Mouse (Mus musculus) small intestine, adult 2 months (tissue): ENCODE measurements at regions not wholly inside any gene's neighbourhood (a gene's known extent, or its start where the extent isn't known, plus 50 kb on each side); places are given as distances from the start of the nearest gene placed in this dataset.

ENCODE experiments used
- CTCF ChIP-seq: fragments of 200-500 bp; IDR thresholded peaks from 2 replicates; pipeline ENCODE4 v1.5.1; 2012; ENCODE audit warnings: low read depth, mild to moderate bottlenecking, control low read depth, inconsistent platforms, low read length, moderate library complexity, mixed read lengths; ENCODE audit not compliant: insufficient replicate concordance, insufficient read length; ENCODE audit errors: extremely low read depth
- POLR2A ChIP-seq: fragments of 200-500 bp; IDR thresholded peaks from 2 replicates; pipeline ENCODE4 v1.6.1; 2012; ENCODE audit warnings: low read depth, mild to moderate bottlenecking, control low read depth, inconsistent platforms, low read length, moderate library complexity

GRCm38 (mm10) chr3:151332317-151332687 is 105.4 kb upstream of the Adgrl4 start:
- TF ChIP-seq CTCF (no peak), POLR2A (no peak)
